In genomic region chr15:78899409-78899739, GRCm38 (mm10) we compare ENCODE assay signal across 8 mouse cellular contexts. TPM values are rescaled to one million over a fixed set of nuclear protein-coding genes. Genes with fewer than 3 reads are reported as not detected.
DNase-seq lines count a peak whose midpoint lies in the region; ATAC-seq and TF ChIP-seq lines count a peak whose summit lies in the region.

Gene Gm49510 (plus strand): TSS chr15:78899667.

- no peak for TF ChIP-seq POLR2A in liver, adult 2 months (IDR thresholded peaks at IDR 0.05; ENCODE audit: extremely low read depth, insufficient read depth, low read length)

- 4% methylated on average over 20 of the region's 20 CpGs for WGBS in liver, adult 2 months
- WGBS in embryonic facial prominence, embryonic 15.5 days, result 2% methylated on average over 19 of the region's 20 CpGs
- 2% methylated on average over 20 of the region's 20 CpGs for WGBS in intestine, postnatal 0 days
- WGBS in neural tube, embryonic 13.5 days, result 1% methylated on average over 20 of the region's 20 CpGs

- H3K27ac ChIP-seq in liver, adult 2 months (replicated peaks; ENCODE audit: insufficient read depth, low read depth, low read length), result peak within 1 kb of the TSS; percentile 3; the same call in 1 of the 2 replicates
- peak within 1 kb of the TSS; percentile 86 for H3K27ac ChIP-seq in embryonic facial prominence, embryonic 15.5 days (replicated peaks)
- H3K27ac ChIP-seq in intestine, postnatal 0 days (ENCODE audit: low read depth, low read length), result peak within 1 kb of the TSS; percentile 41; the same call in 1 of the 2 replicates
- H3K27ac ChIP-seq in neural tube, embryonic 13.5 days (replicated peaks), result no peak within 1 kb of the TSS

- peak within 1 kb of the TSS; percentile 61 for H3K9ac ChIP-seq in liver, adult 2 months (ENCODE audit: low read depth, low read length)
- H3K9ac ChIP-seq in embryonic facial prominence, embryonic 15.5 days, result peak within 1 kb of the TSS; percentile 71
- peak within 1 kb of the TSS; percentile 54 for H3K9ac ChIP-seq in intestine, postnatal 0 days (ENCODE audit: low read depth, low read length)
- H3K9ac ChIP-seq in neural tube, embryonic 13.5 days, result peak within 1 kb of the TSS; percentile 73

- H3K36me3 ChIP-seq in liver, adult 2 months (ENCODE audit: control insufficient read depth, insufficient read depth, low read length), result no peaks in the 10 kb centered on the region
- peaks cover 18% of the 10 kb centered on the region for H3K36me3 ChIP-seq in embryonic facial prominence, embryonic 15.5 days
- H3K36me3 ChIP-seq in intestine, postnatal 0 days (ENCODE audit: control insufficient read depth, insufficient read depth), result peaks cover 11% of the 10 kb centered on the region; the same call in 1 of the 2 replicates
- peaks cover 5% of the 10 kb centered on the region; the same call in 1 of the 2 replicates for H3K36me3 ChIP-seq in neural tube, embryonic 13.5 days

- no peaks in the 10 kb centered on the region; the same call in 1 of the 2 replicates for H3K4me1 ChIP-seq in liver, adult 2 months (ENCODE audit: control insufficient read depth, insufficient read depth, low read length)
- peaks cover 75% of the 10 kb centered on the region for H3K4me1 ChIP-seq in embryonic facial prominence, embryonic 15.5 days
- H3K4me1 ChIP-seq in intestine, postnatal 0 days (replicated peaks; ENCODE audit: control insufficient read depth, insufficient read depth, low read length), result peaks cover 14% of the 10 kb centered on the region
- peaks cover 32% of the 10 kb centered on the region for H3K4me1 ChIP-seq in neural tube, embryonic 13.5 days (replicated peaks)

- H3K4me2 ChIP-seq in embryonic facial prominence, embryonic 15.5 days (replicated peaks), result peak within 1 kb of the TSS; percentile 65
- peak within 1 kb of the TSS; percentile 88 for H3K4me2 ChIP-seq in intestine, postnatal 0 days (replicated peaks; ENCODE audit: low read depth)
- H3K4me2 ChIP-seq in neural tube, embryonic 13.5 days, result peak within 1 kb of the TSS; percentile 90

- ATAC-seq in embryonic facial prominence, embryonic 15.5 days (ENCODE audit: insufficient number of reproducible peaks, low FRiP score, low TSS enrichment, low read depth), result no peak
- ATAC-seq in intestine, postnatal 0 days, result no peak
- ATAC-seq in neural tube, embryonic 13.5 days (ENCODE audit: low read depth), result no peak
- no peak for ATAC-seq in cerebellum, adult (ENCODE audit: insufficient number of reproducible peaks, low FRiP score, low TSS enrichment)

- no peaks in the 10 kb centered on the region for H3K9me3 ChIP-seq in embryonic facial prominence, embryonic 15.5 days (replicated peaks)
- no peaks in the 10 kb centered on the region for H3K9me3 ChIP-seq in intestine, postnatal 0 days (ENCODE audit: control insufficient read depth)
- H3K9me3 ChIP-seq in neural tube, embryonic 13.5 days, result no peaks in the 10 kb centered on the region

- TF ChIP-seq CTCF in liver, adult 2 months (IDR thresholded peaks at IDR 0.05; ENCODE audit: low read depth, low read length), result no peak
- TF ChIP-seq CTCF in intestine, postnatal 0 days (IDR thresholded peaks at IDR 0.05; ENCODE audit: low read depth), result no peak

- H3K79me2 ChIP-seq in liver, adult 2 months (ENCODE audit: control insufficient read depth, insufficient read depth, low read length), result no peaks in the 10 kb centered on the region

- intact Hi-C loops in left cerebral cortex, postnatal 10 days (cut with DNase I), result no loop called here

- peak within 1 kb of the TSS; percentile 52 for H3K4me3 ChIP-seq in liver, adult 2 months (ENCODE audit: insufficient read depth, low read depth, low read length)
- peak within 1 kb of the TSS; percentile 76 for H3K4me3 ChIP-seq in embryonic facial prominence, embryonic 15.5 days (replicated peaks)
- H3K4me3 ChIP-seq in intestine, postnatal 0 days (ENCODE audit: low read depth, low read length), result peak within 1 kb of the TSS; percentile 59
- H3K4me3 ChIP-seq in neural tube, embryonic 13.5 days, result peak within 1 kb of the TSS; percentile 51

- no peaks in the 10 kb centered on the region for H3K27me3 ChIP-seq in liver, adult 2 months (ENCODE audit: control insufficient read depth, insufficient read depth, low read length)
- no peaks in the 10 kb centered on the region for H3K27me3 ChIP-seq in embryonic facial prominence, embryonic 15.5 days
- no peaks in the 10 kb centered on the region for H3K27me3 ChIP-seq in intestine, postnatal 0 days (replicated peaks; ENCODE audit: control insufficient read depth, insufficient read depth, low read length)
- peaks cover 35% of the 10 kb centered on the region for H3K27me3 ChIP-seq in neural tube, embryonic 13.5 days

- no peak for DNase-seq in liver, adult 2 months (ENCODE audit: extremely low read depth, low read depth, low spot score)
- no peak for DNase-seq in liver
- DNase-seq in left cerebral cortex, postnatal 10 days (ENCODE audit: extremely low spot score in 1 of 2, low spot score in 2 of 2), result no peak
- no peak for DNase-seq in retina, postnatal 1 day

RNA-seq across cellular contexts. Expression of gene Gm49510, which starts in this region (rescaled TPM):
- not detected in 2 replicates for total RNA-seq in liver, adult 2 months (2014; rRNA removed)
- not detected in 2 replicates for polyA plus RNA-seq in liver, adult 2 months (2012; rRNA removed)
- polyA plus RNA-seq in embryonic facial prominence, embryonic 15.5 days (2015; fragmentation: Nextera tagmentation; extraction: Ambion mirVana), result 0.71 and 0.85 TPM in 2 replicates
- polyA plus RNA-seq in intestine, postnatal 0 days (2015; fragmentation: Nextera tagmentation; extraction: Ambion mirVana), result 0.21 TPM in 1 of 2 replicates, not detected in the other
- 0.37 TPM in 1 of 2 replicates, not detected in the other for polyA plus RNA-seq in neural tube, embryonic 13.5 days (2015; fragmentation: Nextera tagmentation; extraction: Ambion mirVana)
- not detected for total RNA-seq in left cerebral cortex, postnatal 10 days (2021)
